Mouse (Mus musculus) T-helper 2 cell (primary cell): ENCODE data around the gene Catsperz.

Source experiments
- in situ Hi-C: fragments of 300-600 bp; cut with MboI, MseI; formaldehyde crosslinking; loops from one replicate; pipeline ENCODE4 v1.15.1; 2025; ENCODE audit warnings: high pct_unique_total_duplicates

The Catsperz gene

DNA sequence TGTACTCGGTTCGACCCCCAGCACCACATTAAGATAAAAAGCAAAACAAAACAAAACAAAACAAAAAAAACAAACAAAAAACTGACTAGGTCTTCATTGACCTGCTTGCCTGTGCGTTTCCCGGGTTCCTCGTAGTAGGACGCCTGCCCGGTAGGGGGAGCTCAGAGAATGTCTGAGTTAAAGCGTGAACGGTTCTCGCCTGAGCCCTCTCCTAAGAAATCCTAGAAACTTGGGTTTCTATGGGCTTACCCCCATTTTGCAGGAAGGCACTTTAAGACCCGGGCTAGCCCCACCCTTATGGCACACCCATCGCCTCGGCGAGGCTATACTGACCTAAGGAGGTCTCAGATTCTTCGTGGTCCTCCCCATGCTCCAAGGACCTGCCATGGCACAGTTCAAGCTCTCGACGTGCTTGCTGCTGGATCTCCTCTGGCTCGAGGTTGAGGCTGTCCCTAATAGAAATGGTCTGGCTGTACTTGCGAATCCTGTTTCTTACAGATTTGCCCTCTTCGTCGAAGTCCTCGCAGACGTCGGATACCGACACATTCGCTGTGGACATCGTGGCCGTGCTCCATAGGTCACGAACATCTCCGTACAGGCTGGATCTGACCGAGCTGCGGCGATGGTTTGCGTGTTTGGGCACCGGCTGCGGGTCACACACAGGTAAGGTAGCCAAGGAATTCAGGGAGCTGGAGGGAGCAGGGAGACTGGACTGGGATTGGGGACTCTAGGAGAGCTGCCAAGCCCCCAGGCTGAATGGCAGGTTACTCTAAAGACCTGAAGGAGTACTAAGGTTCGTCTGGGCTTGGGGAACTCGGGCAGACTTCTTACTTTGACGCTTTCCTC, 496 bp downstream of the Catsperz start:
- in situ Hi-C loops: no loop called here

- in situ Hi-C loops: no loop called here
Measured at GRCm38 (mm10) chr19:6922901-6923735, 2.1 kb downstream of the Catsperz start.

DNA sequence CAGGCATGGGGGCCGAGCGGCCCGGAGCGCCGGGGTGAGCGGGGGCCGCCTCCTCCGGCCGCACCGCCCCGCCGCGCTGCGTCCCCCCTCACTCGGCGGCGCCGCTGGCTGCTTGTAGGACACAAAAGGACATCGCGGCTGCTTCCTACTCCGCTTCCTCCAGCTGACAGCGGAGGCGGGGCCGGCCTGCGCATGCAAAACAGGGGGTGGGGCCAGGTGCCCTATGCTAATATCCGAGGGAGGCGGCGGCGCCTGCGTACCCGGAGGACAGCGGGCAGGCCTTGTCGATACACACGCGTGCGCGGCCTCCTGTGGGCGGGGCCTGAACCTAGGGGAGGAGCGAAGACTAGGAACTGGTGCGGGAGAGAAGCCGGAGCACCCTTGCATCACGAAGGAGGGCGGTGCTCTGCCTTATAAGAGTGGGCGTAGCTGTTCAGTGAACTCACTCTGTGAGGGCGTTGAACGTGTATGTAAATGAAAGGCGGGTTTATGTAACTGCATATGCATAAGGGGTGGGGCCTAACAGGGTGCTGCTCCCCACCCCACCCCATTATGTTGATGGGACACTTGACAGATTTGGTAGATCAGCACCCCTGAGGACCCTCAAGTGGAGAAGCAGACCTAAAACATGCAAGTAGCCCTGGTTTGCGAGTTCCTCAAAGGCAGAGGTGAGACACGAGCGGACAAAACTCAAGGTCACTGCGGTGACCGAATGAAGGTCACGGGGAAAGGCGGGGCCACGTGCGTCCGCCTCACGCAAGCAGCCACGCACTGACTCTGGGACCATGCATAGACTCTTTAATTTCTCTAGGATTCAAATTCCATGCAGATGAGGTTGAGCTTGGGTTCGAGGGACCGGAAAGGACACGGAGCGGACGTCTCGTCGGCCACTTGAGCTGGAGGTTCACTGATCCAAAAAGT, 3.3 kb downstream of the Catsperz start, which contains the start of gene Esrra:
Gene Esrra, minus strand, starts transcription at position 167 of the 921 bp plus-strand sequence.
- in situ Hi-C loops: no loop called here

GRCm38 (mm10) chr19:6920741-6921636, 4.2 kb downstream of the Catsperz start:
- in situ Hi-C loops: no loop called here

DNA sequence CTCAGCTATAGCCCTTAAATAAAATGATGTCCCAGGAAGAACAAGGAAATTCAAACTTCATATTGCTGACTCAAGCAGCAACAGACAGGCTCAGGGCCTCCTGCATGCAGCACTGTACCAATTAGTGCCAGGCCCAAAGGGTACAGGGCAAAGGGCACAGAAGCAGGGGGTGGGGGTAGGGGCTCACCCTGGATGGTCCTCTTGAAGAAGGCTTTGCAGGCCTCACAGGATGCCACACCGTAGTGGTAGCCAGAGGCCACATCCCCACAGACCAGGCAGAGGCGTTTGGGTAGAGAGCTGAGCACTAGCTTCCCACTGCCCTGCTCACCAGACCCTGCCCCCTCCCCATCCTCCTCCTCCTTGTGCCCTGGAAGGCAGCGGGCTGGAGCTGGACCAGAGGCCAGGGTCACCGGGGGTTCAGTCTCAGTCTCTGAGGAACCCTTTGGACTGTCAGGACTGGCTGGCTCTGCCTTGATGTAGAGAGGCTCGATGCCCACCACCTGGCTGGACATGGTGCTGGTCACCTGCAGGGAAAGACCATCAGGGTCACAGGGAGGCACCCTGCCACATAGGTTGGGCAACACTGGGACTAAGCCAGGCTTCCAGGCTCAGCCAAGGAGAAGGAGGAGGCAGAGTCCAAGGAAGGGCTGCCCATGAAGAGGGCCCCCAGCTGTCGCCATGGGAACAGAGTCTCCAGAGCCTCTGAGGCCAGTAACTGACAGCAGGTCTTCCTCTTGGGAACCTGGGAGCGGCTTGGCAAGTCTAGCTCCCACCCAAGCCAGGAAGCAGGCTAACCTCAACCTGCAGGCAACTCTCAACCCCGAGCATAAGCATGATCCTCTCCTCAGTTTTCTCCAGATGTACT, 5.1 kb downstream of the Catsperz start:
- in situ Hi-C loops: no loop called here

- in situ Hi-C loops: no loop called here
Measured at GRCm38 (mm10) chr19:6919431-6919830, 5.7 kb downstream of the Catsperz start.

GRCm38 (mm10) chr19:6918321-6918720, 6.9 kb downstream of the Catsperz start:
- in situ Hi-C loops: no loop called here

DNA sequence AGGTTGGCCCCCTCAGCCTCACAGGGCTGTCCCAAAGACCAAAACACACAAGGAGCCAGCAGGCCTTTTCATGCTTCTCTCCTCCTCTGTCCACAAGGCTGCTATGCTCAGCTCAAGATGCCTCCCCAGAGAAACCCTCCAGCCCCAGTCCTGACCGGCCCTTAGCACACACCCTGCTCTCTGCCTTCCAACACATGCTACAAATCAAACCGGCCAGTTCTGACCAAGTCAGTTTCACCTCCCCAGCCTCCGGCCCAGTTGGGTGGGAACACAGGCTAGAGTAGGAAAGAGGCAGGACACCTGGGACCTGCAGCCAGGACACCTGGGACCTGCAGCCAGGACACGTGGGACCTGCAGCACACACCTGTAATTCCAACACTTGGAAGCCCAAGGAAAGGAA, 8.7 kb downstream of the Catsperz start:
- in situ Hi-C loops: no loop called here

GRCm38 (mm10) chr19:6915276-6915675, 9.9 kb downstream of the Catsperz start:
- in situ Hi-C loops: no loop called here

- in situ Hi-C loops: loop anchor here (5.0 kb wide), 2 partner anchors 57 to 63 kb away; partner anchors contain the start of genes Ccdc88b and Plcb3
Measured at GRCm38 (mm10) chr19:6914540-6914939, 10.6 kb downstream of the Catsperz start.

DNA sequence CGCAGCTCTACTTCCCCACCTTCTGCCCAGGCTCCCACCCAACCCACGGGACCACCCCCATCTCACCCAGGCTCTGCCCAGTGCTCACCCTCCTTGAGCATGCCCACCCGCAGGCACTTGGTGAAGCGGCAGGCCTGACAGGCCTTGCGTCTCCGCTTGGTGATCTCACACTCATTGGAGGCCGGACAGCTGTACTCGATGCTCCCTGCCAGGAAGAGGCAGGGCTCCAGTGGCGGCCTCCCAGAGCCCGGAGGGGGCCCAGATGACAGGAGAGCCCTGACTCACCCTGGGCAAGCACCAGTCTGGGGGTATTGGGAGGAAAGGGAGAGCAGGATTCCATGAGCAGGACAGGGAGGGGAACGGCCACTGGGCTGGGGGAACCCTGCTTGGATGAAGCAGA, 11.2 kb downstream of the Catsperz start:
- in situ Hi-C loops: loop anchor here (5.0 kb wide), 2 partner anchors 57 to 63 kb away; partner anchors contain the start of genes Ccdc88b and Plcb3

GRCm38 (mm10) chr19:6913036-6913435, 12.1 kb downstream of the Catsperz start:
- in situ Hi-C loops: loop anchor here (5.0 kb wide), 2 partner anchors 56 to 64 kb away; partner anchors contain the start of genes Ccdc88b and Plcb3

GRCm38 (mm10) chr19:6912205-6912970, 12.8 kb downstream of the Catsperz start:
- in situ Hi-C loops: loop anchor here (5.0 kb wide), 2 partner anchors 55 to 65 kb away; partner anchors contain the start of genes Ccdc88b and Plcb3

DNA sequence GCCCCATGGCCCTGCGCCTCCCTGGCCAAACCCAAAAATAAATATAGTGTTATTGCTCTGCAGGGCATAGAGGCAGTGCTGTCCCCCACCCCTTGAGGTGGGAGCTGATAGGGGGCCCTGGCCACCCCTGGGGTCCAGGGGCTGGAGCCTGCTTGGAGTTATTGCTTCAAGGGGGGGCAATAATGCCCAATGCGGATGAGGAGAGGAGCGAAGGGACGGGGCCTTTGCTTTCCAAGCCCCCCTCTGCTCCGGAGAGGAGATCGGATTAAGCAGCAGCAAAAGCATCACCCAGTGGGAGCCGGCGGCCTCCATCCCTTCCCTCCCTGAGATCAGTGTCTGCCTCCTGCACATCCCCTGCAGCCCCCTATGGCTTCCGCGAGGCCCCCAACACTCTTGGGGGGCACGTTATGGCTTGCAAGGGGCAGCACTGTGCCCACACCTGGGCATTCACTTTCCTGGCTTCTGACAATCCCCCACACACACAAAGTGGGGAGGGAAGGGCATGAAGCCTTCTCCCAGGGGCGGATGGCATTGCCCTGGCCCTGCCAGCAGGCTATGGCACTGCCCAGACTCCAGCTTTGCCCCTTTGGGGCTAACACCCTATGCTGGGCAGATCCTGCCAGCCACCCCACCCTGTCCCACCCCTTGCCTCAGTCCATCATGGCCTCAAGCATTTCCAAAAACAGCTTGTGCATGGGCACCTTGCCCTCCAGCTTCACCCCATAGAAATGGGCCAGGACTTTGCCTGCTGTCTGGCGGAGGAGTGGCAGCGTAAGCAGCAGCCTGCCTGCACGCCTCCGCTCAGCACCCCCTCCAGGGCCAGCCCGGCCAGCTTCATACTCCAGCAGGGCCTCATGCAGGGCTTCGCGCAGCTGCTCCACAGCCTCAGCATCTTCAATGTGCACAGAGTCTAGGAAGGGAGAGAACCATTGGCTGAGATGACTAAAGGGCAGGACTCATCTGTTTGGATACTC, 13.8 kb downstream of the Catsperz start:
- in situ Hi-C loops: loop anchor here (5.0 kb wide), 2 partner anchors 54 to 66 kb away; partner anchors contain the start of genes Ccdc88b and Plcb3

DNA sequence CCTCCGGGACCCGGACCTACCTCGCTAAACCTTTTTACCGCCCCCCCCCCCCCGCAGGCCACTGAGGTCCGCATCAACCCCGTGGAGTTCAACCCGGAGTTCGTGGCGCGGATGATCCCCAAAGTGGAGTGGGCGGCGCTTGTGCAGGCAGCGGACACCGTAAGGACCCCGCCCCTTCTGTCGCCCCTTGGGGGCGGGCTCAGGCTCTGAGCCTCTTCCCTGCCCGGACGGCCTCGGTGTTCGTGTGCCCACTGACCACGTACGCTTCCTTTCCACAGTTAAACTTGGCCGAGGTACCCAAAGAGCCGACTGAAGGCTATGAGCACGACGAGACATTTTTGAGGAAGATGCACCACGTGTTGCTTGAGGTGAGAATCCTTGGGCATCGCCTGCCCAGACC, 14.9 kb downstream of the Catsperz start:
- in situ Hi-C loops: loop anchor here (5.0 kb wide), 2 partner anchors 53 to 67 kb away; partner anchors contain the start of genes Ccdc88b and Plcb3

DNA sequence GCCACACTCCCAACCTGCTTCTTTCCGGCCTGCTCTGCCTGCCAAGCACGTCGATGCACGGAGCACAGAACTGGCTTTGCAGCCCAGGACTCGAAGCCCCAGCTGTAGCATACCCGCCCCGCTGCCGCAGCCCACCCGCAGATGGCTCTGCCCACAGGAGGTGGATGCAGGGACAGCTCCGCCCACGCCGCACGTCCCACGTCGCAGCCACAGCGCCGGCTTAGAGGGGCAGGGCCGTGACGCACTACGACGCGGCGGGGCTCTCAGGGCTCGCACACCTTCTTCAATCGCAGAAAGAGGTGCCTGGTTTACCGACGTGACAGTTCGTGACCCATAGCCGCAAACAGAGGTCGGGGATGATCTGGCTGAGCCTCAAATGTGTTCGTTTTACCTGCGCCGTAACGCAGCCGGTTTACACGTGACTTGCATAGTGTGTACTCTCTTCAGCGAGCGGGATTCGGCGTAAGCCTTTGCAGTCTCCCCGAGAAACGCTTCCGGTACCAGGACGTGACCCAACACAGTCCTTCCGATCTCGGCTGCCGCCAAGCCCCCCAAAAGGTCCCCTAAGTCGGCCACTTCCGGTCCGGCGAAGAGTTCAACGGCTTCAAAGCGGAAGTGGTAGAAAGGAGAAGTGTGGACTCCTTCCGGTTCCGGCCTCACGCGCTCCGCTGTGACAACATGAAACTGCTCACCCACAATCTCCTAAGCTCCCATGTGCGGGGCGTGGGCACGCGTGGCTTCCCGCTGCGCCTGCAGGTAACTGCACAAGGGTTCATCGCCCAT, 15.5 kb downstream of the Catsperz start, which contains the start of the genes Trmt112 and Prdx5:
Gene Trmt112, plus strand, starts transcription at position 192 of the 783 bp plus-strand sequence.
Gene Prdx5, minus strand, starts transcription at position 600 of the 783 bp plus-strand sequence.
- in situ Hi-C loops: loop anchor here (5.0 kb wide), 2 partner anchors 52 to 68 kb away; partner anchors contain the start of genes Ccdc88b and Plcb3
